Mouse (Mus musculus): Measurements from ENCODE around the gene Il20.
A peak's percentile ranks its signal among the peaks of the same experiment; 100 is the strongest.

Il20 gene

DNA sequence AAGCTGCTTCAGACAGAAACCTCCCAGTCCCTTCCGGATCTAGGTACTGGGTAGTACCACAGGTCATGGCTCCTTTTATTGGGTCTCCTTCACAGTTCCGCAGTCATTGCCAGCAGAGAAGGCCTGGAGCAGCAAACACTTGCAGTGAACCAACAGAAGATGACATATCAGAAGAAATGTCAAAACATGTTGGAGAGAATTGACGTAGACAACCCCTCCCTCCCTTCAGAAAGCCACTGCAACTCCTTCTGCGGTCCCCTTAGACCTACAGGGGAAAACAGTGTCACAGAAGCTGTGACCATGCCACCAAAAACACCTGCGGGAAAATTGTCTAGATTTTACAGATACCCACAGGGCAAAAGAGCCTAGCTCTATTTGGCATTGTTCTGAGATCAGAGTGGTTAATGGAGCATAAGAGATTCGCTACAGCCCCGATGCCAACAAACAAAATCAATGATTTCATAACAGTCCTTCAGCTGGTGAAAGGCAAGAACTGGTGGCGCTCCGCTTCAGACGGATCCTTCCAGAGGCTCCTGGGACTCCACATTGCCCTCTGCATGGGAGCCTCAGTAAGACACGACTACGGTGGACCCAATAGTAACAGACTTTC is at the start of gene Il20:
TSS of gene Il20 (minus strand) at position 51 of the 610 bp plus-strand sequence.
- DNase-seq (ENCODE audit: low spot score), result no peak

DNA sequence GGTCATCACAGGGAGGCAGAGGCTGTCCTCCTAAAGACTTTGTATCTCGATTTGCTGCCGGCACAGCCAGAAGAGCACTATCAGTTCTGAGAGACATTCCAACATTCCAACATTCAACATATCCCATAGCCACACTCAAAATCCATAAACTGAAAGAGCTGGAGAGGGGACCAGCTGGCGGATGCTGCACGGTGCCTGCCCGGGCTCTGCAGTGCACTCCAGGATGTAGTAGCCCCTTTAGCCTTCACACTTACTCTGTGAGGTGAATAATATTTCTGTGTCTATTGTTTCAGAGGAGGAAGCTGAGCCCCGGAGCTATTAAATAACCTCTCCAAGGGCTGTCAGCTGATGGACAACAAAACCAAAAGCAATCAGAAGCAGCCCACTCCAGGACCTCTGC is 35.7 kb upstream of the Il20 start:
- DNase-seq (ENCODE audit: low spot score), result no peak

DNA sequence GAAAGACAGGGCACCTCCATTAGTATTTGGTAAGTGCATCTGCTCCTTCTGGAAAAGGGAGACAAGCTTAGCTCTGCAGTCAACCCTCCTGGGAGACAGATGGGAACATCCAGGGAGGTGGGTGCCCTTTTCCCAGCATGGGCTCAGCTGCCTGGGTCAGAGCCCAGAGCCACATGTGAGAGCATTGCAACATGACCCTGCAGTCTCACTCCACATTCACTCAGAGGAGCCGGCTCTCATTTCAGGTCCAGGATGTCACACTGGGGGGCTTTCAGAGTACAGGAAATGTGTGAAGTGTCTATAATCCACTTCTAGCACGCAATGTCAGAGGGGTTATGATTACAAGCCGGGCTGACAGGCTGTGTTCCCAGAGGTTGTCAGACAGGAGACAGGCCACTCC is 30.6 kb upstream of the Il20 start:
- peak; percentile 50 for DNase-seq (ENCODE audit: low spot score)

DNA sequence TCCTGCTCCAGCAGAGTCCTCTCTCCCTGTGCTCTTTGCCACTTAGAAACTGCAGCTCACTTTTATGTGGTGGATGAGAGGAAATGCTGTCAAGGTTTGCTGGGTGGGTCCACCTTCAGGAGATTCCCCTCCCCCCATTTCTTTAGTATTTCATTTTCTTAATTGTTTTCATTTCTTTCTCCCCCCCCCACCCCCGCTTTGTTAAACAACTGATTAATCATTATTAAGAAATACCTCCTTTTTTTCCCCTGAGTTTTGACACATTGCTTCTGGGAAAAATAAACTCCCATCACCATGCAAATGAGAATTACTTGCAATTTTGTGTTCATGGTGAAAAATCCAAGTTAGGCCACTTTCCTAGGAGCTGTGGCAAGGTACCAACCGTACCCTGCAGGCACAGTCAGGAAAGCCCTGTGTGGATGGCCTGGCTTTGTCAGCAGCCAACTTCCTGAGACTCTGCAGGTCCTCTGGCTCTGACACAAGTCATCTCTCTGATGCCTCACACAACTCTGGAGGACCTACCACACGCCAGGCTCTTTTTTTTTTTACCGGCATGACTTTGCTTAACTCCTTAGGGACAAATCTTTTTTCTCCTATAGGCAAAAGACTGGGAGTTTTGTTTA is 28.9 kb upstream of the Il20 start, which contains the start of gene Il19:
TSS of gene Il19 (minus strand) at position 51 of the 623 bp plus-strand sequence.
- no peak for DNase-seq (ENCODE audit: low spot score)

DNA sequence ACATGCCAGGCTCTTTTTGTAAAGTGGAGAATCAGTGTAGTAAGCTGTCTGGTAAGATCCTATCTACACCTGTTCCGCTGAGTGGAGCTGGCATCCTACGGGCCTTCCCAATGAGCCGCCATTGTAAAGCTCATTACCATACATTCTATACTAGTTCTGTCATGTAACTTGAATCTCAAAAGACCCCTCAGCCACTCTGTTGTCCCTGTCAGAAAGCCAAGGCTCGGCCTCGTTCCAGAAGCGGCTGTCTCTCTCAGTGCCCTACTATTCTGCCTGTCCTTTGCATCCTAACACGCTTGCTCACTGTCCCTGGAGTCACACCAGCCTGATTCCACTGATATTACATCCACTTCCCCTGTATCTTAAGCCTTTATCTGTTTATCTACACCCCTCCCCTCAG is 26.9 kb upstream of the Il20 start:
- DNase-seq (ENCODE audit: low spot score), result no peak

DNA sequence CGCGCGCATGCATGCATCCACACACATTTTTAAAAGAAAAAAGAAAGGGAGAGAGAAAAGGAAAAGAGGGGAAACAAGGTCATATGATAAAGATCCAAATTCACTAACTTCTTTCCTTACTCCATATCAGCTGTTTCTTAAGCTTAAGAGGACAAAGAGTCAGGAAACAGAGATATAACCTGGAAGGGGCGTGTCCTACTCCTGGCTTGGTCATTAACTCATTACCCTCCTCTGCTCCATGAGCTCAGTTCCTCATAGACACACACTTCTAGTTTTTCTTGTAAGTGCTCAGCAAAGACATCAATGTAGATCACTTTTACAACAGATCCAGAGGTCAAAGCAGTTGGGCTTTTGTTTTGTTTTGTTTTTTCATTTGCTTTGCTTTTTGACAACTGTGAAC is 25.9 kb upstream of the Il20 start:
- DNase-seq (ENCODE audit: low spot score), result no peak

DNA sequence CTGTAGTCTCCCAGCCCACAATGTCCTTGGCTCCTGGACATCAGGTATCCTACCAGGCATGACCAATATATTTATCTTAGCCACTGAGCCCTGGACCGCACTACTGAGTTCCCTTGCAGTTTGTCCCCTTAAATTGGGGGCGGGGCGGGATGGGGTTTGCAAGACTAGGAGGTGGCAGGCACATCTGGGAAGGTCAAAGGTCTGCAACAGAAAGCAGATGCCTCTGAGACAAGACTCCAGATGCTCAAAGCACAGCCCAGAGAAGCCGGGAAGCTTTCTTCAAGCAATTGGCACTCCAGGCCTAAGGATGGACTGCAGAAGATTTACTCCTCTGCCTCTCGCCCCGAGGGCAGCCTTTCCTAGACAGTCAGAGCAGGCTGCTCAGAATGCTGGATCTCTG is 25.1 kb upstream of the Il20 start:
- peak; percentile 73 for DNase-seq (ENCODE audit: low spot score)

DNA sequence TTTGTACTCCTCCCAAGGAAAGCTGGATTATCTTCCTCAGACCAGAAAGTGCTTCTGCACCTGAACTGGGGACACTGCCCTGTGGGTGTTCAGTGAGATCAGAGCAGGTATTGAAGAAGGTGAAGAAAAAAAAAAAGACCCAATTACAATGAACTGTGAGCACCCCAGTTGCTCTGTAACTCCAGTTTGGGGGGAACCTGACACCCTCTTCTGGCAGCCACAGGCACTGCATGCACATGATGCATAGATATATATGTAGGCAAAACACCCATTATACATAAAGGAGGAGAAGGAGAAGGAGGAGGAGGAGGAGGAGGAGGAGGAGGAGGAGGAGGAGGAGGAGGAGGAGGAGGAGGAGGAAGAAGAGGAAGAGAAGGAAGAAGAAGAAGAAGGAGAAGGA is 15.2 kb upstream of the Il20 start:
- no peak for DNase-seq (ENCODE audit: low spot score)

DNA sequence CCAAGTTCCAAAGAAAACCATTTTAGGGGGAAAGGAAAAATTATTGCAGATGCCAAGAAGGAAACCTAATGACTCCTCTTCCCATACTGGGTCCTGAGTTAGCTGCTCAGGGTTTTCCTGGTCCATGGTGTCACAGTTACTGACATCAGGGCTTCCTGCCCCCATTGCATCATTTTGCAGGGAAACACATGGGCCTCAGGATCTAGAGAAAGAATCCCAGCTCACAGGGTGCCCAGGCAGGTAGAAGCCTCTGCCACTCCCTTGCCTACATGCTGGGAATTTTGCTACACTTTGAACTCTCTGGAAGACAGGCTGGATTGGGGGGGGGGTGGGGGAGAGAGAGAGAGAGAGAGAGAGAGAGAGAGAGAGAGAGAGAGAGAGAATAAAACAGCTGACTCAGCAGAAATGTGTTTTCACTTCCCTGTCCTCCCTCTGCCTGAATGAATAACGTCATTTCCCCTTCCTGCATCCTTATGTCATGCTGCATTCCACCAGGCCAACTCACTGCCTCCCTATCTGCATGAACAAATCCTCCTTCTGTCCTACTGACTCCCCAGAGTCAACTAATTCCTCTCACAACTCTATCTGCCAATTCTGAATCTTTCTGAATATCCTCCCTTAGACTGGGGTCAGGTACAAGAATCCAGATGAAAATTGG is 7.2 kb upstream of the Il20 start:
- DNase-seq (ENCODE audit: low spot score), result no peak

DNA sequence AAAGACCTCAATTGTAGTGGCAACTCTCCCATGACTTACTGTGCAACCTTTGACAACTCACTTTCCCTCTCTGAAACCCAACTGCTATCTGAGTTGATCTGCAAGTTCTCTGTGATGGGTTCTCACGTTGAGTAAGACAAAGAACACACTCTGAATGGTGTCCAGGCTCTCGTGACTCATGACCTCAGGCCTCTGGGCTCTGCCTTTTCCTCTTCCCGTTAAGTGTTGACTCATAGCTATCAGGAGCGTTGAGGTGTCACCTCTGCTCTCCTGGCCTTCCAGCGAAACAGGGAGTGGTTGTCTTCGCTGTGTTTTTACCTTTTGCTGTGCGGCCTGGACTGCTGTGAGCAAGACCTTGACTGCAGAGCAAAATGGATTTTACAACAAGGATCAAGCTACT is 8.7 kb downstream of the Il20 start:
- DNase-seq (ENCODE audit: low spot score), result no peak

DNA sequence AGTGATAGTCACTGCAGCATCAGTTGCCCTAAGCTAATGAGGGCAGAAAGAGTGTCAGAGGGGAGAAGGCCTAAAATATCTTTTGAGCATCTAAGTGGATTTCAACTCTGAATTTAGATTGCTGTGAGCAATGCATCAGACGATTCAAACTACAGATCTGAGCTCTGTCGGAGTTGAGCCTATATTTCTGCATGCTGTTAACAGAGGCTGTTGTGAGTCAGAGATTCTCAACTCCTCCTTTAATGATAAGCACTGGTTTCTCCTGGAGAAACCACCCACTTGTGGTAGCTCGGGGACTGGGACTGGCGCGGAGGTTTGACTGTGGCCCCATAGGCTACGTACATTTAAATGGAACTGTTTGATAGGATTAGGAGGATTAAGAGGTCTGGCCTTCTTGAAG is 16.8 kb downstream of the Il20 start:
- no peak for DNase-seq (ENCODE audit: low spot score)

DNA sequence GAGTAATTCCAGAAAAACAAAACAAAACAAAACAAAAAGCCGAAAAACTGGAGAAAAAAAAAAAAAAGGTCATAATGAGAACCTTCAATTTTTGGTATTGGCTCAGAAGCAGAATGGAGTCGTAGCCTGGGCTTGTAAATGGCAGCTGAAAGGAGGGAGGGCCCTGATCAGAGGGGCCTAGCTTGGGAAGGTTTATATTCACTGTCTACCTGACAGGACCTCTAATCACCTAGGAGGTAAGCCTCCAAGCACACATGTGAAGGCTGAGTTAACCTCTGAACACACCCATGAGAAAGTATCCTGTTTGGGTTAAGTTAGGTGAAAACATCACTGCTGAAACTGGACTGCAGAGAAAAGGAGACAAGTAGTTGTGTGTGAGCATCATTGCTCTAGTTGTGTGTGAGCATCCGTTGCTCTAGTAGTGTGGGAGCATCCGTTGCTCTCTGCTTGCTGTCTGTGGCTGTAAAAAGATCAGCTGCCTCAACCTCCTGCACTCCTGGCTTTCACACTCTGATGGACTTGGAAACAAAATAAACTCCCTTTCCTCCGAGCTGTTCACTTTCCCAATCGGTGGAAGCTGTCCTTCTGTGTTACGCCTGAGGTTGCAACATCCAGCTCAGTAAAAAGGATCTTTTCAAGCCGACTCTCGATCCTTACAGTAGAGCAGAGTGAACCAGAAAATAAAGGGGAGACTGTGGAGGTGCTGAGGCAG is 17.8 kb downstream of the Il20 start:
- no peak for DNase-seq (ENCODE audit: low spot score)

DNA sequence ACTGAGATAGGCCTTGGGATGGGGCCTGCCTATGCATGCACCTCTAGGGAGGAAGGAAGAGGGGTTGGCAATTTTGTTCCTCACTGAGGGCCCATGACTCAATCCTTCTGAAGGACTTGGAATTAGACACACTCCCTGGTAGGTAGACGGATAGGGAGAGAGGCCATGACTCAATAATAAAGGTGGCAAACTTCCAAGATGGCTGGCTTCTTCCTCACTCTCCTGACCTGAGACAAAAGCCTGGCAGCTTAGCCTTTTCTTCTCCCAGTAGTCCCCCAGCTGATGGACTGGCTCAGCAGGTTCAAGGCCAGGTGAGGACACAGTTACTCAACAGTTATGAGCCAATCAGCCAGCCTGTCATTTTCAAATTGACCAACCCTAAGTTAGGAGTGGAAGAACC is 18.8 kb downstream of the Il20 start:
- no peak for DNase-seq (ENCODE audit: low spot score)

DNA sequence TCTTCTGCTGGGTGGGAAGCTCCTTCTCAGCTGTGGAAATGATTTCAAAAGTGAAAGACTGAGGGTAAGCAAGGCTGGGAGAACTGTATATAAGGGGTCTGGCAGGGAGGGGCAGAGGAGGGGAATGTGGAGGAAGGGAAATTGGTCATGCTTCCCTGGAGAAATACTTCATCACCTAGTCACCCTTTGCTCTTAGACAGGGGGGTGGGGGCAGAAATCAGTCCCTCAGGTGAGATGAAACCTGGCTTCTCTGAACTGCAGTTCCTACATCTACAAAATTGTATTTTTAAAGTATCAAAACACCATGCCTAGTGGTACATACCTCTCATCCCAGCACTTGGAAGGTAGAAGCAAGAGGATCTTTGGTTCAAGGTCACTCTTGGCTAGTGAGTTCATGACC is 23.9 kb downstream of the Il20 start, which contains the start of gene Il24:
TSS of gene Il24 (minus strand) at position 101 of the 400 bp plus-strand sequence.
- DNase-seq (ENCODE audit: low spot score), result no peak

DNA sequence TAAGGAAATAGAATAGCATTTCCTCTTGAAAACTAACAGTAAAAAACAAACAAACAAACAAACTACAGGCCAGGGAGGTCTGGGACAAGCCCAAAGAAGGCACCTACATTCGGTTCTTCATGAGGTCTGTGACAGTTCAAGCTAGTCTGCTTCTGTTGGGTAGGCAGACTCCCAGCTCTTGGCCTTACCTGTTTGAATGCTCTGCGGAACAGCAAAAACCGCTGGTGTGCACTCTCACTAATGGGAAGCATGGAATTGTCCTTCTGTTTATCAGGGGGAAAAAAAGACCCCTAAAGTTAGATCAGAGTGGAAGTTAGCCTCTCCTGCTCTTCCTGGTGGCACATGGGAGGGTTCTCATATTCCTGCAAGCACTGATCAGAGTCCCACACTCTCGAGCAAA is 28.1 kb downstream of the Il20 start:
- DNase-seq (ENCODE audit: low spot score), result no peak

DNA sequence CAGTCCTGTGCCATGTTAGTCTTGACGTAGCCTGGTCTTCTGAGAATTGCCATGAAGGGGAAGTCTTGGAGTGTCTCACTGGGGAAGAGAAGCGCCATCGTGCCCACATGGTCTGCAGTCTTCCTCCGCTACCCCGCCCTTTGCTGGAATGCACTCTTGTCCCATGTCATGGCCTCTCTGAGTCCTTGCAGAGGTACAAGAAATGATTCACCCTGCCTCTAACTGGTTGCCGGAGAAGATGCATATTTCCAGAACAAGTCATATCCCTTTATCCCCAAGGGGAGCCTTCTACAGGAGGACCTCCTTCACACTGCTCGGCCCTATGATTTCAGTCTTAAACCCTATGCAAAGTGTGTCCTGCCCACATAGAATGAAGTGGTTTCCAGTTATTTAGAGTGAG is 31.3 kb downstream of the Il20 start:
- DNase-seq (ENCODE audit: low spot score), result no peak

DNA sequence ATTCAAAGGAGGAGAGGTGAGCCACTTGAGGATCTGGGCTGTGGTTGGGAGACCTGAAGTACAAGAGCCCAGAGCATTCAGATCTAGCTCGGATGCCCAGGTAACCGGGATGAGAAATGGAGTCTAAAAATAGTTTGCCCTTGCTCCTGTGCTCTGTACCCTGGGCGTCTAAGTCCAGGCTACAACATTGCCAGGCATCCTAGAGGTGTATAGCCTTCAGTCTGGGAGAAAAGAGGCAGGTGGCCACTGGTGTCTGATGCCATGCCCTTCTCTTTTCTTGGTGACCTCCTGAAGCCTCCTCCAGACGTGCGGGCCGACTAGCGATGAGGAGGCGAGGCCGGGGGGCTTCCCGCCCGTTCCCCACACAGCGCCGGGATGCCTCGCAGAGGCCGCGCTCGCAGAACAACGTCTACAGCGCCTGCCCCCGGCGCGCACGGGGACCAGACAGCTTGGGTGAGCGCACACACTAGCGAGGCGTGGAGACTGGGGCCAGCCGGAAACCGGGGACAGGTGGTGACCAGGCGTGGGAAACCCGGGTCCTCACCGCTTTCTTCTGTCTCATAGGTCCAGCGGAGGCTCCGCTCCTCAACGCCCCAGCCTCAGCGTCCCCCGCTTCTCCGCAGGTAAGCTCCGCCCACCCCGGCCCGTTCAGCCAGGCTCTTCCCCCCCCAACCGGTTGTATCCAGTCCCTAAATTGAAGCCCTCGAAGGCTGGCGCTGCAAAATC is 33.2 kb downstream of the Il20 start:
- DNase-seq (ENCODE audit: low spot score), result peak; percentile 54

DNA sequence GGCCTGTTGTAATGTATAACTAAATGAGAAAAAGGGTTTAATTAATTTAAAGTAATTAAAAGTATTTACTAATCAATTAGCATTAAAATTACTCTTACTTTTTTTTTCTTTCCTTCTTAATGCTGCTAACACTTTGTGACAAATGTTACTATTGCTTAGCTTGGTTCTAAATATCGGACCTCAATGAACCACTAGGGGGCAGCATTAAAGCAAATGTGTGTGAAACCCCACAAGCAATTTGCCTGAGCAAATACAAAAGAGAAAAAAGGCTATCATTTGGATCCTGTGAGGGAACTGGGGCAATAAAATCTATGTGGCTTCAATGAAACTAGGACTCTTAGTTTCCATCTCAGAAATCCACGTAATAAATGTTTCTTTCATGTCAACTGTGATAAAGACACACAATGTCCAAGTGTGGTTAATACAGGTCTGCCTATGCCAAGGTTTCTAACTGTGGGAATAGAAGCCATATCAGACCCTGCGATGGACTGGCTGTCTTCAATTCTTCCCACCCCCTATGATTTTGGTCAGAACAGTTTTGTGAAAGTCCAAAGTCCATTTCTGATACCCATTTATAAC is 34.2 kb downstream of the Il20 start:
- DNase-seq (ENCODE audit: low spot score), result peak; percentile 87

DNA sequence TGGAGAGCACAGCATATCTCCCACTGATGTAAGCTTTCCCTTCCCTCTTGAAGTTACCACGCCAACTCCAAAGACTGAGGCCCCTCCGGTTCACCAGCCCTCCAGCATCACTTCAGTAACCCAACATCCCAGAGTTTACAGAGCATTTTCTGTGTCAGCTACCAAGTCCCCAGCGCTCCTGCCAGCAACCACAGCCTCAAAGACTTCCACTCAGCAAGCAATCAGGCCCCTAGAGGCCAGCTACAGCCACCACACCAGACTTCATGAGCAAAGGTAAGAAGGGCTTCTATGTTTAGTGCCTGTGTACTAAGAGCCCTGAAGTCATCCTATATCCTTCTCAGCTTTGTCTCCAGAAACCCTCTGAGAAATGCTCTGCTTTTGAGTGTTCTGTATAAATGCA is 35.3 kb downstream of the Il20 start:
- DNase-seq (ENCODE audit: low spot score), result no peak

DNA sequence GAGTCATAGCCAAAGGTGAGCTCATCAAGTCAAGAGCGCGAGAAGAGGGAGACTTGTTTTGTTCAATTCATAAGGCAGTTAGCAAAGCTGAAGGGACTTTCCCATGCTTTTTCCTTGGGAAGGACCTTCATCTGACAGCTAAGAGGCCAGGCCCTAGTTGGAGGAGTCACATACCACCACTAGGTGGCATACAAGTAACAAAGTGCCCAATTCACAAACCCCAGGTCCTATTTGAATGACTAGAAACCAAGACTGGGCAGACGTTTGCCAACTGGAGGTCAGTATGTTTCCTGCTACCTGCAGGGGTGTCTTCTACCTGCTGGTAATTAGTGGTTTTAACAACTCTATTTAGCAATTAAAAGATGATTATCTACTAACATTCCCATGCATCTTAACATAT is 36.1 kb downstream of the Il20 start:
- peak; percentile 77 for DNase-seq (ENCODE audit: low spot score)

DNA sequence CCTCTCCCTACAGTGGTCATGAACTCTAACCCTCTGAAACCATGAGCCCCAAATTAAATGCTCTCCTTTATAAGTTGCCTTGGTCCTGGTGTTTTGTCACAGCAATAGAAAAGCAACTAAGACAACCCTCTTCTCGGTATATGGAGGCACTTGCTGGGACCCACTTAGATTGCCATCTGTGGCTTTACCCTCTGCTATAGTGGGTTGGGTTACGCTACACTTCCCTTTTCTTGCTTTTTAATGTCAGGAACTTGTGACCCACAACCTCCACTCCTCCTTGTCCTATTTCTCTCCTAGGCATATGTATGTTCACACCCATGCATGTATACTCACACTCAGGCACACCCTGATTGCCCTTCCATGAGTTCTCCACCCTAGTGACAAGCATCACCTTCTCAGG is 38.3 kb downstream of the Il20 start:
- DNase-seq (ENCODE audit: low spot score), result no peak

Data from embryo, embryonic 10 days (tissue).